9 mouse cellular contexts compared by ENCODE assay signal in the genomic region with DNA sequence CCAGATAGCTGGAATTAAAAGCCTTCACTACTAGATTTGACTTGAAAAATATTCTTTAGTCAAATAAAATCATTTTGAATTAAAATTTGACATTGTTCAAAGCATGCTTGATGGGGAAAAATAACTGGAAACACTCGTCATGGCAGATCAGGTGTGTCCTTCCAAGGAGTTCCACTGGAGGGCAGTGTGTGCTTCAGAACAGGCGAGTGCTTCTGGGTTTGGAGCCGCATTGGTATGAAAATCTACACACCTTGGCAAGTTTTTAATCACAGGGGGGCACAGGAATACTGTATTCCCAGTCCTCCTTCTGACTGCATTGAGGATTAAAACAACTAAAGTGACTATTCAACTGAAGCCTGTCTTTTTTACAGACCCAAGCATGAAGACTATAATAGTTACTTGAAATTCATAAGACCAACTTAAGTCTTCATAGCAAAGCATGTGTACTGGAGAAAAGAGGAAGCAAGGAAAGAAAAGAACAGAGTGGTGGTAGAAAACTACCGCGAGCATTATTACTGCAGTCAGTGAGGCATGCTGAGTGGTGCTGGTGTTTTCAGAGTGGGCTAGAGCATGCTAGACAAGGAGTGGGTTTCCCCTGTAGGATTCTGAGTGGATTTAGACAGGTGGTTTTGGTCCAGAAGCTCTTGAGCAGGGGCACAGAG.
DNase-seq lines count a peak whose midpoint lies in the region; ATAC-seq and TF ChIP-seq lines count a peak whose summit lies in the region.
"Had no signal": no experiment of that assay in that cellular context is flagged by ENCODE, and none has a peak within 500 bp of the region (broad histone marks: within the 10 kb centered on the region; RNA-seq: fewer than 3 reads in every experiment).

No protein-coding gene starts in this region.

- H3K4me3 ChIP-seq in G1E (ENCODE audit: low read depth, low read length) = no peak overlapping the region
- H3K4me3 ChIP-seq in embryonic facial prominence, embryonic 10.5 days = no peak overlapping the region
- H3K4me3 ChIP-seq: limb, embryonic 15.5 days had no signal

- peak; percentile 45 for TF ChIP-seq CTCF in G1E (IDR thresholded peaks at IDR 0.05; ENCODE audit: low read depth, low read length)

- H3K27ac ChIP-seq in embryonic facial prominence, embryonic 10.5 days (replicated peaks) = no peak overlapping the region
- H3K27ac ChIP-seq: limb, embryonic 15.5 days had no signal

- peak; percentile 15; the same call in 1 of the 2 replicates for ATAC-seq in G1E (ENCODE audit: extremely low read depth, insufficient number of reproducible peaks, low FRiP score, poor library complexity, severe bottlenecking)
- peak; percentile 89 to 94 for ATAC-seq in hematopoietic stem cell, adult 5-6 weeks (replicated peaks in 1 of 2; ENCODE audit: insufficient read depth in 1 of 2, low FRiP score in 2 of 2, low TSS enrichment in 1 of 2, low read depth in 1 of 2, poor library complexity in 2 of 2, severe bottlenecking in 2 of 2)

- 0 out of 2 replicates have a peak, but pooled peaks cover 3% of the 10 kb centered on the region for H3K4me1 ChIP-seq in G1E (ENCODE audit: insufficient read depth, low read depth, low read length)
- no peaks in the 10 kb centered on the region for H3K4me1 ChIP-seq in embryonic facial prominence, embryonic 10.5 days
- H3K4me1 ChIP-seq: limb, embryonic 15.5 days had no signal

- H3K9me3 ChIP-seq in G1E (replicated peaks) = no peaks in the 10 kb centered on the region
- H3K9me3 ChIP-seq in embryonic facial prominence, embryonic 10.5 days = no peaks in the 10 kb centered on the region
- H3K9me3 ChIP-seq: limb, embryonic 15.5 days had no signal

- H3K27me3 ChIP-seq in G1E (ENCODE audit: insufficient read depth, low read length) = no peaks in the 10 kb centered on the region
- H3K27me3 ChIP-seq in embryonic facial prominence, embryonic 10.5 days (replicated peaks; ENCODE audit: low read depth, poor library complexity, severe bottlenecking) = no peaks in the 10 kb centered on the region
- H3K27me3 ChIP-seq: limb, embryonic 15.5 days had no signal

- no peaks in the 10 kb centered on the region for H3K36me3 ChIP-seq in G1E (replicated peaks)
- H3K36me3 ChIP-seq in embryonic facial prominence, embryonic 10.5 days (replicated peaks) = no peaks in the 10 kb centered on the region
- H3K36me3 ChIP-seq: limb, embryonic 15.5 days had no signal

- peak; percentile 3 for DNase-seq in G1E (ENCODE audit: low spot score)
- peak; percentile 57 for DNase-seq in adrenal gland, postnatal 25 days
- DNase-seq in embryonic facial prominence, embryonic 10.5 days (ENCODE audit: low spot score) = peak; percentile 66
- DNase-seq in layer of hippocampus, adult 9-10 months (ENCODE audit: low spot score) = peak; percentile 52
- DNase-seq in lung, postnatal 25 days (ENCODE audit: low spot score) = peak; percentile 57
- peak; percentile 51 for DNase-seq in right cerebral cortex, adult 18-20 months
- DNase-seq in T-cell, adult 2 months (ENCODE audit: low spot score) = no peak

- WGBS in embryonic facial prominence, embryonic 10.5 days = 30% methylated on average over 5 of the region's 5 CpGs
